Mouse (Mus musculus): ENCODE data around the gene Fndc3b. TPM values are rescaled to one million over a fixed set of nuclear protein-coding genes. Genes with fewer than 3 reads are reported as not detected.

Gene Fndc3b
- polyA plus RNA-seq, 1 experiment from 2014 or later = 10.0 TPM

Small RNA genes lying within 50 kb of the gene (microRNA-seq; reads per million reads assigned to microRNA genes)
- gene Mir3092 = not detected

Other genes with a start within 250 kb of the Fndc3b start
- not detected in 2 replicates for gene Tmem212, start 185.1 kb upstream of the Fndc3b start, polyA plus RNA-seq (2016; fragmentation: Nextera tagmentation; extraction: Ambion mirVana)
- gene Pld1, start 227.4 kb upstream of the Fndc3b start, polyA plus RNA-seq (2016; fragmentation: Nextera tagmentation; extraction: Ambion mirVana) = 2.0 and 2.3 TPM in 2 replicates

All from embryonic facial prominence, embryonic 10.5 days (tissue).